Comparison of ENCODE assay signal across 8 mouse cellular contexts in genomic region chr9:77781453-77782163, GRCm38 (mm10). TPM values are rescaled to one million over a fixed set of nuclear protein-coding genes. Genes with fewer than 3 reads are reported as not detected.
A peak's percentile ranks its signal among the peaks of the same experiment; 100 is the strongest.
DNase-seq lines count a peak whose midpoint lies in the region; ATAC-seq and TF ChIP-seq lines count a peak whose summit lies in the region.

No protein-coding gene starts in this region.

- no peak overlapping the region for H3K4me3 ChIP-seq in heart, embryonic 13.5 days
- H3K4me3 ChIP-seq in heart, embryonic 10.5 days, result no peak overlapping the region
- H3K4me3 ChIP-seq in E14TG2a.4 (replicated peaks; ENCODE audit: low read length), result no peak overlapping the region
- H3K4me3 ChIP-seq in embryonic facial prominence, embryonic 12.5 days, result no peak overlapping the region
- no peak overlapping the region for H3K4me3 ChIP-seq in lung, postnatal 0 days (ENCODE audit: low read depth, low read length)

- 0 out of 2 replicates have a peak overlapping the region, but pooled peaks have one; percentile 46 for H3K27ac ChIP-seq in heart, embryonic 13.5 days (replicated peaks)
- H3K27ac ChIP-seq in heart, embryonic 10.5 days, result no peak overlapping the region
- H3K27ac ChIP-seq in embryonic facial prominence, embryonic 12.5 days, result no peak overlapping the region
- peak overlapping the region; percentile 62 for H3K27ac ChIP-seq in lung, postnatal 0 days (ENCODE audit: low read length)

- DNase-seq in heart, embryonic 10.5 days (ENCODE audit: low spot score), result no peak
- DNase-seq in lung, postnatal 0 days (ENCODE audit: low spot score), result no peak
- DNase-seq in frontal cortex, postnatal 10 days (ENCODE audit: low spot score in 2 of 2), result no peak
- DNase-seq in gastrocnemius, postnatal 36 days, result no peak

- H3K27me3 ChIP-seq in heart, embryonic 13.5 days (replicated peaks), result no peaks in the 10 kb centered on the region
- no peaks in the 10 kb centered on the region for H3K27me3 ChIP-seq in heart, embryonic 10.5 days (ENCODE audit: insufficient read depth, poor library complexity, severe bottlenecking)
- no peaks in the 10 kb centered on the region for H3K27me3 ChIP-seq in E14TG2a.4 (ENCODE audit: insufficient read depth, low read length)
- H3K27me3 ChIP-seq in embryonic facial prominence, embryonic 12.5 days, result no peaks in the 10 kb centered on the region
- no peaks in the 10 kb centered on the region for H3K27me3 ChIP-seq in lung, postnatal 0 days (replicated peaks; ENCODE audit: insufficient read depth, low read length)

- H3K9me3 ChIP-seq in heart, embryonic 13.5 days, result no peaks in the 10 kb centered on the region
- H3K9me3 ChIP-seq in heart, embryonic 10.5 days, result no peaks in the 10 kb centered on the region
- H3K9me3 ChIP-seq in E14TG2a.4 (ENCODE audit: low read length), result no peaks in the 10 kb centered on the region
- H3K9me3 ChIP-seq in embryonic facial prominence, embryonic 12.5 days, result no peaks in the 10 kb centered on the region
- H3K9me3 ChIP-seq in lung, postnatal 0 days (ENCODE audit: low read length), result no peaks in the 10 kb centered on the region

- peaks cover 69% of the 10 kb centered on the region for H3K36me3 ChIP-seq in heart, embryonic 13.5 days
- peaks cover 62% of the 10 kb centered on the region for H3K36me3 ChIP-seq in heart, embryonic 10.5 days
- peaks cover 98% of the 10 kb centered on the region for H3K36me3 ChIP-seq in E14TG2a.4 (ENCODE audit: insufficient read depth, low read length)
- H3K36me3 ChIP-seq in embryonic facial prominence, embryonic 12.5 days, result peaks cover 28% of the 10 kb centered on the region
- H3K36me3 ChIP-seq in lung, postnatal 0 days (ENCODE audit: insufficient read depth, low read length), result peaks cover 25% of the 10 kb centered on the region

- TF ChIP-seq EP300 in lung, postnatal 0 days (IDR thresholded peaks at IDR 0.05), result no peak

- H3K4me2 ChIP-seq in heart, embryonic 13.5 days, result no peak overlapping the region
- H3K4me2 ChIP-seq in embryonic facial prominence, embryonic 12.5 days (replicated peaks), result no peak overlapping the region
- no peak overlapping the region for H3K4me2 ChIP-seq in lung, postnatal 0 days (replicated peaks; ENCODE audit: low read depth, low read length)

- TF ChIP-seq CTCF in E14TG2a.4 (conservative IDR thresholded peaks at IDR 0.05; ENCODE audit: low read length), result peak; percentile 17; the same call in 1 of the 2 replicates
- TF ChIP-seq CTCF in lung, postnatal 0 days (IDR thresholded peaks at IDR 0.05), result peak; percentile 69

- WGBS in heart, embryonic 13.5 days, result 60% methylated on average over 5 of the region's 5 CpGs
- 66% methylated on average over 5 of the region's 5 CpGs for WGBS in heart, embryonic 10.5 days
- 60% methylated on average over 5 of the region's 5 CpGs for WGBS in embryonic facial prominence, embryonic 12.5 days
- WGBS in lung, postnatal 0 days, result 37% methylated on average over 5 of the region's 5 CpGs

- no peak for ATAC-seq in heart, embryonic 13.5 days (ENCODE audit: extremely low read depth, insufficient number of reproducible peaks, low FRiP score, low TSS enrichment)
- ATAC-seq in embryonic facial prominence, embryonic 12.5 days (ENCODE audit: insufficient number of reproducible peaks, insufficient read depth, low FRiP score, low TSS enrichment), result peak; percentile 22; the same call in 1 of the 2 replicates
- no peak for ATAC-seq in lung, postnatal 0 days
- ATAC-seq in activated CD4-positive, CD25-positive, alpha-beta regulatory T cell, adult 4 months, result no peak

- no peak overlapping the region for H3K9ac ChIP-seq in heart, embryonic 13.5 days
- H3K9ac ChIP-seq in embryonic facial prominence, embryonic 12.5 days, result no peak overlapping the region
- H3K9ac ChIP-seq in lung, postnatal 0 days (replicated peaks; ENCODE audit: low read depth), result no peak overlapping the region

- no peaks in the 10 kb centered on the region; the same call in 1 of the 2 replicates for H3K4me1 ChIP-seq in heart, embryonic 13.5 days
- no peaks in the 10 kb centered on the region for H3K4me1 ChIP-seq in heart, embryonic 10.5 days
- peaks cover 45% of the 10 kb centered on the region for H3K4me1 ChIP-seq in E14TG2a.4 (replicated peaks; ENCODE audit: low read depth, low read length)
- no peaks in the 10 kb centered on the region for H3K4me1 ChIP-seq in embryonic facial prominence, embryonic 12.5 days
- no peaks in the 10 kb centered on the region; the same call in 1 of the 2 replicates for H3K4me1 ChIP-seq in lung, postnatal 0 days (ENCODE audit: insufficient read depth, low read depth, low read length)

- intact Hi-C loops in gastrocnemius, postnatal 36 days (cut with DNase I), result loop anchor here (1.0 kb wide), 1 partner anchor 185 kb away; no protein-coding TSS in a partner anchor

RNA-seq across cellular contexts. Expression of gene Gclc, which starts 27.3 kb away (rescaled TPM):
- polyA plus RNA-seq in heart, embryonic 13.5 days (2015; fragmentation: Nextera tagmentation; extraction: Ambion mirVana), result 7.6 and 8.3 TPM in 2 replicates
- polyA plus RNA-seq in heart, embryonic 10.5 days (2016; fragmentation: Nextera tagmentation; extraction: Ambion mirVana), result 12.2 and 15.4 TPM in 2 replicates
- 18.0 and 18.3 TPM in 2 replicates for polyA plus RNA-seq in embryonic facial prominence, embryonic 12.5 days (2016; fragmentation: Nextera tagmentation; extraction: Ambion mirVana)
- 40.8 and 71.8 TPM in 2 replicates for polyA plus RNA-seq in lung, postnatal 0 days (2015; fragmentation: Nextera tagmentation; extraction: Ambion mirVana)
- polyA plus RNA-seq in activated CD4-positive, CD25-positive, alpha-beta regulatory T cell, adult 4 months (2017; shearing (Covaris generic)), result 1 to 10 TPM; 8.5 to 9.1 TPM
- total RNA-seq in gastrocnemius, postnatal 36 days (2021), result 1 to 10 TPM; 8.0 to 9.1 TPM

Comparison
In these comparisons a context has a peak if more than half of its experiments do, and no peak if none do; other contexts are left out.
1. H3K27ac ChIP-seq: peak in heart, embryonic 13.5 days (single experiment) and lung, postnatal 0 days (single experiment); none in heart, embryonic 10.5 days (single experiment) and embryonic facial prominence, embryonic 12.5 days (single experiment).